Mouse (Mus musculus) common myeloid progenitor, adult 5-6 weeks (primary cell): ENCODE measurements around the gene Bloc1s6. TPM values are rescaled to one million over a fixed set of nuclear protein-coding genes. Genes with fewer than 3 reads are reported as not detected.
A peak's percentile ranks its signal among the peaks of the same experiment; 100 is the strongest.

Source experiments
- ATAC-seq: replicated peaks from 2 replicates; pipeline ENCODE4 v1.8.0; 2016; ENCODE audit warnings: low read depth, mild to moderate bottlenecking, moderate TSS enrichment, inconsistent platforms; ENCODE audit not compliant: poor library complexity, severe bottlenecking
- total RNA-seq: library from RNA; stranded (forward); fragments of 200-1000, 187-1606 nt; gene quantifications from 2 replicates; pipeline ENCODE4 v1.2.3, GENCODE M21; 2017

The Bloc1s6 gene
- 26.3 and 33.9 TPM in 2 replicates for total RNA-seq

GRCm38 (mm10) chr2:122737894-122738830, at the start of gene Bloc1s6:
Gene Bloc1s6, plus strand, starts transcription at chr2:122738503.
- peak; percentile 94 for ATAC-seq

- ATAC-seq, result no peak
Observed at GRCm38 (mm10) chr2:122697526-122697925, 40.8 kb upstream of the Bloc1s6 start.

GRCm38 (mm10) chr2:122701012-122701411, 37.3 kb upstream of the Bloc1s6 start:
- no peak for ATAC-seq

- peak; percentile 24 for ATAC-seq
Observed at GRCm38 (mm10) chr2:122701871-122702180, 36.5 kb upstream of the Bloc1s6 start.

GRCm38 (mm10) chr2:122702181-122703036, 35.9 kb upstream of the Bloc1s6 start, which contains the start of gene Slc30a4:
Gene Slc30a4, minus strand, starts transcription at chr2:122702663.
- ATAC-seq, result peak; percentile 54

DNA sequence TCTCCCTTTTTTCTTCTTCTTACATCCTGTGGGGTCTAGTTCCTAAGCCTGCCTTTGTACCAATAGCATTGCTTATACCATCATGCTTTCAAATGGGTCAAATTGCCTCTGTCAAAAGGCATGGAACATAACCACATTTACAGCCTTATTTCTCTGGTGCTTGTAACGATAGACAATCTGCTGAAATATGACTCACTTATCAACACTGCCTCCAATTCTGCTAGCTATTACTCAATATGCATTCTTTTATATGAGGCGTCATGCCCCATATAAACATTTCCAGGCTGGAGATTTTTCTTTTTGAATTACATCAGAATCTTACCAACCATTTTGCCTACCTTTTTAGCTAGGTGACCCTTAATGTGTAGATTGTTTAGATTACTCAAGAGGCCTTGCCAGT, 33.7 kb upstream of the Bloc1s6 start:
- no peak for ATAC-seq

DNA sequence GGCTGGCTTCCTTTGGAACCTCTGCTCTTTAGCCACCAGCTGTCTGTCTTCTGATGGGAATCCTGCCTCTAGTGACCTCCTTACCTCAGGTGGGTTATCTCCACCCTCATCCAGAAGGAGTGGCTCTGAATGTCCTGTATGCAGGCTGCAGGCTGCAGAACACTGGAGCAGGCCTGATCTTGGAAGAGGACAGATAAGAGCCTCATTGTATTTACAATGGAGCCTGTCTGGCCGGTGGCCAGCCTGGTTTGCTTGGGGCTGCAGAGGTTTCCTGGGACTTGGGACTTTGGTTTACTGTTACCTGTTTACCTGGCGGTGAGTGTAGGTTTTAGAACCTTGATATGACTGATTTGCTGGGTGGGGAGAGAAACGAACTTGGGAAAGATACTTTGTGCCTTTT, 30.2 kb upstream of the Bloc1s6 start:
- ATAC-seq, result no peak

- ATAC-seq, result no peak
Observed at GRCm38 (mm10) chr2:122709156-122709555, 29.1 kb upstream of the Bloc1s6 start.

DNA sequence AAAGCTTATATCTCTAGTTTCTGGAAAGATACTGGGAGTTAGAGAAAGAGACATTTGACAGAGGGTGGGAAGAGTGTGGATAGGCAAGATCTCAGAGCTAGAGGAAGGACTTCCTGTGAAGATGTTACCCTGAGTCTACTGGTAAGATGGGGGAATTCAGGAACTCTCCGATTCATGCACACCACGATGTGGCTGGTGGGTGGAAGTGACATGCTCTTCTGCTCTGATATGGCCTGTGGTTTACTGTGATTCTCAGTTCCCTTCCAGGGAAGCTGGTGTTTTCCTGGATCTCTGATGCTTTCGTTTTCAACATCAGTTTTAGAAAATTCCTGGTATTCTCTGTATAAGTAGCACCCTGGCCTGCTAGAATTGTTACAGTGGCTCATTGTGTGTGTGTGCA, 26.4 kb upstream of the Bloc1s6 start:
- peak; percentile 96 for ATAC-seq

DNA sequence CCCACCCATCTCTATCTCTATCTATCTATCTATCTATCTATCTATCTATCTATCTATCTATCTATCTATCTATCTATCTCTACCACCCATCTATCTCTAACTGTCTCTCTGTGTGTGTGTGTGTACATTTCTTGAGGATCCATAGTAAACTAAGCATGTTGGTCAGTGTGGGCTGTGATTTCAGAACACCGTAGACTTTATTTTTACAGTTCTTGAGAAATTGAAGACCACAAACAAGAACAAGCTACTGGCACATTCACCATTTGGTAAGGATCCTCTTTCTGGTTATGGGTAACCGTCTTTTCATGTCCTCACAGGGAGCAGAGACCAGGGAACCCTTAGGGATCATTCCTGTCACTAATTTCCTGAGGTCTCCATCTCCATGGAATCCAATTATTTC, 25.5 kb upstream of the Bloc1s6 start:
- no peak for ATAC-seq

DNA sequence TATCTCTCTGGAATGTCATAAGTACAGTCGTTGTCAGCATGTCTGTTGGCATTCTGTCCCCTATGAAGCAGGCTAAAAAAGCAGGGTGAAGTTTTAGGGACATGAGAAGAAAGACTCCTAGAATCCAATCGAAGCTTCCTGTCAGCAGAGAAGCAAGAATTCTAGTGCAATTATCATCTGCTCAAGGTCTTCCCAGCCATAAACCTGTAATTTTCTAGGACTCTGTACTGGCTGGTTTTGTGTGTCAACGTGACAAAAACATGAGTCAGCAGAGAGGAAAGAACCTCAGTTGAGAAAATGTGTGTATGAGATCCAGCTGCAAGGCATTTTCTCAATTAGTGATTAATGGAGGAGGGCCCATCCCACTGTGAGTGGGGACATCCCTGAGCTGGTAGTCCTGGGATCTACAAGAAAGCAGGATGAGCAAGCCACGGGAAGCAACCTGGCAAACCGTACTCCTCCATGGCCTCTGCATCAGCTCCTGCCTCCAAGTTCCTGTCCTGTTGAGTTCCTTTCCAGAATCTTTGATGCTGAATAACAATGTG, 23.1 kb upstream of the Bloc1s6 start:
- ATAC-seq, result no peak

- no peak for ATAC-seq
Observed at GRCm38 (mm10) chr2:122716301-122716842, 21.9 kb upstream of the Bloc1s6 start.

DNA sequence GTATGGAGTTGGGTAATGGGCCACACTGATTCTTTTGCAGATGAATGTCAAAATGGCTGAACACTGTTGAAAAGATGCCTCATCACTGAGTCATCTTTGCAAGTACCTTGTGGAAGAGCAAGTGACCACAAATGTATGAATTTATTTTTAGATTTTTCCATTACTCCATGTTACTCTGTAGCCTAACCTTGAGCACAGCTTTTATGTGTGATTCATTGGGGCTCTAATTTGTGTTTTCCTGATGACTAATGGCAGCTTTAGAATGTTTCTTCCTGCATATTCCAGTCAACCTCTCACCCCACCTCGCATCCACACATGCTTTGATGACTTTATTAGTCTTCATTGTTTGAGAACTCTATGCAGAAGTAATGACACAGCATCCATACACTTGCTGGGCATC, 19.1 kb upstream of the Bloc1s6 start:
- no peak for ATAC-seq

GRCm38 (mm10) chr2:122720564-122720963, 17.7 kb upstream of the Bloc1s6 start:
- no peak for ATAC-seq

GRCm38 (mm10) chr2:122725604-122726003, 12.7 kb upstream of the Bloc1s6 start:
- ATAC-seq, result peak; percentile 71

GRCm38 (mm10) chr2:122731456-122731855, 6.8 kb upstream of the Bloc1s6 start:
- no peak for ATAC-seq

DNA sequence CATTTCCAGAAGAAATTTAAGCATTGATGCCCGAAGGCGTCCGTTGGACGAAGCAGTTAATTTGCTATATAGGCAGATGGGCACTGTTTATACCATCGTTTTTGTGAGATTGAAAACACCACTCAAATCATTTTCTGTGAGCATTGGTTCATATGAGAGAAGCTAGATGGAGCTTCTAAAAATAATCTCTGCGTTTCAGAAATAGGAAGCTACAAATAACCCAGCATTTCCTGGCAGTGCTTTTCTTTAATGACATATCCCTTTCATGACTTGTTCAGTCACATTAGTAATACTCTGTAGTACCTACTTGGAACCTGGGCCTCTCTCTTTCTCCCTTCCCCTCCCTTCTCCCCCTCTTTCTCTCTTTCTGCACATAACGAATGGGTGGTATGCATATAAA, 720 bp downstream of the Bloc1s6 start:
- ATAC-seq, result no peak

GRCm38 (mm10) chr2:122746461-122746860, 8.2 kb downstream of the Bloc1s6 start:
- no peak for ATAC-seq

DNA sequence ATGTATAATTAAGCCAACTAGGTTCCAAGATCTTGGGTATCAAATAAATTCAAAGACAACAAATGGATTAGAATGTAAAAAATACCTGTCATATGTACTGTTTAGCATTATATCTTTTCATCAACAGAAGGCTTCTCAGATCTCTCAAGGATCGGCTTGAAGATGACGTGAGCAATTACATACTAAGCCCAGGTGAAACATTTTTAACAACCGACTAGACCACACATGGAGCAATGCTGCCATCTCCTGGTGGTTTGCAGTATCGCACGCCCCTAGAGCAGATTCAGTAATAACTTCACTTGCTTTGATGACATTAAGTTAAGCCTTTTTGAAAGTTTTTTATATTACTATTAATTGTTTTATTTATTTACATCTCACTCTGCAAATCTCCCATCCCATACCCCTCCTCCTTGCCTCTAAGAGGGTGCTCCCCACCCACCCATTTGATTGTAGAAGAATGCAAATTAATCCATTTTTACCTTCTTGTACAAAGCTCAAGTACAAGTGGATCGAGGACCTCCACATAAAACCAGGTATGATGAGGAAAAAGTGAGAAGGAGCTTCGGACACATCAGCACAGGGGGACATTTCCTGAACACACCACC, 15.5 kb downstream of the Bloc1s6 start:
- ATAC-seq, result peak; percentile 97

DNA sequence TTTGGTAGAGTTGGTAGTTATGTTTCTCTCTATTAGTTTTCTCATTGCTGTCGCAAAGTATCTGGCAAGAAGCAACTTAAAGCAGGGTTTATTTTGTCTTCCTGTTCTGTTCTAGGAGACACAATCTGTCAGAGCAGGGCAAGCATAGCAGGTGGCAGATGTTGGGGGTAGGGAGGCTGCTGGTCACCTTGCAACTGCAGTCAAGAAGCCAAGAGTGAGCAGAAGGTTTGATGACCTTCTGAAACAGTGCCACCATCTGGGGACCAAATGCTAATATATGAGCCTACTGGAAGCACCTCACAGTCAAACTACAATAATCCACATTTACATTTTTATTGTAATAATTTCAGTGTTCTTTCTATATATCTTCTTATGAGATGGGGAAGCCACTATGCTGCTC, 21.5 kb downstream of the Bloc1s6 start:
- ATAC-seq, result no peak
